Mouse (Mus musculus) spleen, postnatal 10 days (tissue): ENCODE data around the gene 4930447C04Rik.

Experiments
- DNase-seq, 2 experiments: peaks; one replicate each; pipeline ENCODE4 v3.0.0; 2021 to 2022; ENCODE audit warnings: low spot score in 2 of 2

Gene 4930447C04Rik

DNA sequence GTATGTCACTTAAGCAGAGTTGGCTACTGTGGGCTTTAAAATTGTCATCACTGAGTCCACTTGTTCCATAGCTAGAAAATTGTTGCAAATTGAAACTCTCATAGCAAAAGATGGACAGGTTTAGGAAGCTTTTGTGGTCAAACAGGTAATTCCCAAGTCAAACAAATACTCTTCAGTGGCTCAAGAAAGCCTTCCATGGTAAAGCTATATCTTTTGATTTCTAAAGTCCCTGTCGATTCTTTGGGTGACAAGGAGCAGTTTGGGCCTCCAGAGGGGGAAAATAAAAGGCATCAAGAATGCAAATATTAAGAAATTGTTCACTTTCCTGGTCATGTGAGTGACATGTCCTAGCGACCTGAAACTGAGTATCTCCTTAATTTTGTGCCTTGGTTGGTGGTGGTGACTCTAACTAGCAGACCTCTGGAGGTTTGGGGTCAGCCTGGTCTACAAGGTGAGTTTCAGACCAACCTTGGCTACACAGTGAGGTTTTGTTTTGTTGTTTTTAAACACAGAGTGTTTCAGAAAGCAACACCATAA is 3.1 kb upstream of the 4930447C04Rik start:
- no peak for DNase-seq

DNA sequence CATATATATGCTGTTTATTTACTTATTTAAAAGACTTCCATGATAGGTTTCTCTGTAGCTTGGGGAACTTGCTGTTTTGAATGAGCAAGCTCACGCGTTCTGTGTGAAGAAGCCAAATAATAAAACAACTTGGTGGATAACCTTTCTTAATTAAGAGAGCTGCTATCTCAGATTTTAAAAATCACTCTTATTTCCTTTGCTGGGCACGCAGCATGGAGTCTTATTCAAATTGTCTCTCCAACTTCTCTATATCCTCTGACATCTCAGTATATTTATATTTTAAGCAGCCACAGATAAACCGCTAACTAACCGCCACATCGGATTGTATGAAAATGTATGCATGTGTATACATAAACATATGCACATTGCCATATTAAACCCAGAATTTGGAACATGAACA is 1.6 kb upstream of the 4930447C04Rik start:
- no peak for DNase-seq

DNA sequence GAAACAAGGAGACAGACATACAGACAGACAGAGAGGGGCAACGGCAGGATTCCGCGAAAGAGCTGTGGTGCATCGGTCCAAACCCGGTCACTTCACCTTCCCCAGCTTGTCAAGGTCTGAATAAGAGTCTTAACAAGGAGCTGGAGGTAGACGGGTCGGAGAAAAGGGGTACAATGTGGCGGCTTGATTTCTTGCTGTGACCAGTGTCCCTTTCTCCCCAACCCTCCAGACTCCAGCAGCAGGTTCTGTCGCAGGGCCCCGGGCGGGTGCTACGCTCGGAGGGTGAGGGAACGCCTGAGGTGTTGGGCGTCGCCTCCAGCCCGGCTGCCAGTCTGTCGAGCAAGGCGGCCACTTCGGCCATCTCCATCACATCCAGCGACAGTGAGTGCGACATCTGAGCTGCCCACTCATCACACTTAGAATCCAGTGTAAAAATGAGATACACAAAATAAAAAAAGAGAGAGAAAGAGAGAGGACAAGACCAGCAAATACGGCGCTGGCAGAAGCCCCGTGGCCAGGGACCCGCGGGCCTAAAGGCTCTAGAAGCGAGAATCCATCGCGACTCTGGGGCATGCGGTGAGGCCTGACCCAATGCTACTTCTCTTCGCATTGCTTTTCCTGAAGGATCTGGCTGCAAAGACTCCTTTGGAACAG is 951 bp upstream of the 4930447C04Rik start:
- DNase-seq = no peak

DNA sequence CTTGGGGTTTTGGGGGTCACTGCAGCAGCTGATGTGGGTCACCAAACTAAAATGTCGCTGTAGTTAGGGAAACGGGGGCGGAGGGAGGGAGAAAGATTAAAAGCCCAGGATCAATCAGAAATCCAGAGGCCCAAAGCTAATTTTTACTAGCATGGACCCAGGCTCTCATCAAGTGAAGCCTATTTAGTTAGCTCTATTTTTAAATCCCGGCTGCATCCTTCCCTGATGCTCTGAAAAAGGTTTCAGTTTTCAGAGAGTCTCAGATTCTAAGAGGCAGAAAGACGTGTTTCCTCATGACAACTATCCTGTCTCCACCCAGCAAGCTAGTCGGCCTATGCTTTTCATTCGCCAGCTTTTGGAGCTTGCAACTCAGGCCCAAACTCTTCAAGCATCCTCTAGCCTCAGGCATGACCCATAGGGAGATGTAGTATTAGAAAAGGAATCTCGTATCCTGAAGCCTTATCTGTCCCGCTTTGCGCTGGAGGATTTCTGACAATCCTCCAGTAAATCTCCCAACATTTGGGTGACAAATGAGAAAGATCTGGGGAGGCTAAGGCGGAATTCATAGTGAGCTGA is 336 bp upstream of the 4930447C04Rik start:
- DNase-seq = no peak

- DNase-seq = no peak
Observed at GRCm38 (mm10) chr12:72939616-72940015, 958 bp downstream of the 4930447C04Rik start, which contains the start of gene Six6. Gene Six6, plus strand, starts transcription at chr12:72939892.

- DNase-seq = no peak
Observed at GRCm38 (mm10) chr12:72938600-72939490, 1.7 kb downstream of the 4930447C04Rik start.

DNA sequence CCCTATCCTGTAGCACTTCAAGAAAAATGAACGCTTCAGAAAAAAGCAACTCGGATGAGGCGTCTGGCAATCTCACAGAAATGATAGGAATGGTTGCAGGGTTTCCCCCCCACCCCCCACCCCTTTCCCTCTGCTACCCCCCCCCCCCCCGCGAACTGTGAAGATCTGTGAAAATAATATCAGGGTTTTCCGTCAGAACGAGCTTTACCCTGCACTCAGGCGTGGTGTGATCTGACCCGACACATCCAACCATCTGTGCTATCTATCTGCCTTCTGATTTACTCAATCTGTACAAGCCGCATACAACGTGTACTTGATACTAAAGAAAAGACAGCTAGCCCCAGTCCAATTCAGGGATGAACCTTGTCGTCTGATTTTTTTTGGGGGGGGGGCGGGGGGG is 2.4 kb downstream of the 4930447C04Rik start:
- no peak for DNase-seq

GRCm38 (mm10) chr12:72937537-72938120 is 2.9 kb downstream of the 4930447C04Rik start:
- no peak for DNase-seq

GRCm38 (mm10) chr12:72936751-72937150 is 3.8 kb downstream of the 4930447C04Rik start:
- DNase-seq = no peak

DNA sequence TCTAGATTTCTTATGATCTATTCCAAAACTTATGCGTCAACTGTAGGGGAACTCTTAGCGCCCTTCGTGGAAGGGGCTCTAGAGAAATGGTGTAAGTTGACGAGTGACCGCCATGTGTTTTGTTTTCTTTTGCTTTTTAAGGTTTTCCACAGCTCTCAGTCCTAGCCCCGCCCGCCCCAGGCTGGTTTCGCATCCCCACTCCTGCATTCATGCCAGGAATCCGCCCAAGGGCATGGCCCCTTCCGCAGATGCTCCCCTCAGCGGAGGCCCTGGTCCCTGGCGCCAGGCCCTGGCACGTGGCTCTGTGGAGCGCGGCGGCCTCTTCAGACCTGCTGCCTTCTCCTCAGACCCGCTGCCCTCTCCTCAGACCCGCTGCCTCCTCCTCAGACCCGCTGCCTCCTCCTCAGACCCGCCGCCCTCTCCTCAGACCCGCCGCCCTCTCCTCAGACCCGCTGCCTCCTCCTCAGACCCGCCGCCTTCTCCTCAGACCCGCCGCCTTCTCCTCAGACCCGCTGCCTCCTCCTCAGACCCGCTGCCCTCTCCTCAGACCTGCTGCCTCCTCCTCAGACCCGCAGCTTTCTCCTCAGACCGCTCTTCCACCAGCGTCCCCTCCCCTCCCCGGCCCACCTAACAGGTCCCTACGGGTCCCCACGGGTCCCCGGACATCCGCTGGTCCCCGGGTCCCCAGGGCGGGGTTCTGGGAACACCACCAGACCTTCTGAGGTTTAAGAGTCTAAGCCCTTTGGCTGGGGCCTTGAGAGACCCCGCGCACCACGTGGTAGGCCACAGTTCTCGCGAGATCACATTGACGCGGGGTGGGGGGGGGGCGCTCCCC is 23.2 kb downstream of the 4930447C04Rik start:
- no peak for DNase-seq

- no peak for DNase-seq
Observed at GRCm38 (mm10) chr12:72854377-72855032, 86.1 kb downstream of the 4930447C04Rik start.

- no peak for DNase-seq
Observed at GRCm38 (mm10) chr12:72853406-72854076, 87.0 kb downstream of the 4930447C04Rik start.

- no peak for DNase-seq
Observed at GRCm38 (mm10) chr12:72852264-72852663, 88.3 kb downstream of the 4930447C04Rik start.

GRCm38 (mm10) chr12:72850146-72850545 is 90.4 kb downstream of the 4930447C04Rik start:
- DNase-seq = no peak

DNA sequence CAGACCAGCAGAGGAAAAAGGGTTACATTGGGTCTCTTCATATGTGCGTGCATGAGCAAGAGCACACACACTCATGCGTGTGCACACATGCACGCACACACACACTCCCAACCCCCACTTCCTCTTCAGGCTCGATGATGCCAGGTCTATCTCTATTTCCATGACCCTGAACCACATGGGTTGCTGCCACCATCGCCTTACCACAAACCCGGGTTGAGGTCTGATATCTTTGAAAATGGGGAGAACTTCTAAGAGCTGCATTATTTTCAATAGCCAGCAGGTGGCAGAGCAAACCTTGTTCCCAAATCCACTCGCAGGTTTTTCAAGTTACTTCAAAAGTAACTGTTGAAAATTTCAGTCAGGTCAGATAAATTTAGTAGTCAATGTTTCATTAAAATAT is 92.8 kb downstream of the 4930447C04Rik start:
- DNase-seq = peak in 1 of 2 experiments; percentile 46

GRCm38 (mm10) chr12:72845946-72846345 is 94.6 kb downstream of the 4930447C04Rik start:
- no peak for DNase-seq

DNA sequence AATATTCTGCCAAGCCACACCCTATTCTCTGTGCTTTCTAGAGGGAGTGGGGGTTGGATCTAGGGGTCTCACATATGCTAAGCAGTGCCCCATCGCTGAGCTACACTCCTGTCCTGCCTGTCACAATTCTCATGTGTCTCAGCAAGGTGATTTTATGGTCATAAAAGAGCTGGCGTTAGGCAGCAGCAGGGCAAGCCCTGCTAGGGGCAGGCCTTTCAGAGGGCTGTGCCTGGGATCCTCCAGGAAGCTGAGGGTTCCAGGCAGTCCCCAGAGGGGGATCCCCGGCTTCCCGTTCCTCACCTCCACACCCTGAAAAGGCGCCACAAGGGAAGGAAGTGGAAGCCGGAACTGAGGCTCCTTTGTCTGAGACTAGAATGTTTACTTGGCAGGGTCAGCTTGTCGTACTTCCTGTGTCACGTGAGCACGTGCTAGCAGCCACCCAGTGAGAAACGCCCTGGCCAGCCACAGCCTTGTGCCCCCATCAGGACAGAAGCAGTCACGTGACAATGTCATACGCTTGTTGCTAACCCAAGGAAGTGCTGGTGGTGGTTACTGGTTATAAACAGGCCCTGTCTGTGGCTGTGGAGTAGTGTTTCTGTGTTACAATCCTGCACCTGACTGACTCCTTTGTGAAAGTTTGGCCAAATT is 96.5 kb downstream of the 4930447C04Rik start:
- DNase-seq = peak; percentile 26 to 74

GRCm38 (mm10) chr12:72843555-72843954 is 97.0 kb downstream of the 4930447C04Rik start:
- no peak for DNase-seq

- no peak for DNase-seq
Observed at GRCm38 (mm10) chr12:72843135-72843534, 97.4 kb downstream of the 4930447C04Rik start.
